Comparison of ENCODE assay signal across 8 mouse cellular contexts in genomic region chr5:134313451-134314067, GRCm38 (mm10). TPM values are rescaled to one million over a fixed set of nuclear protein-coding genes. Genes with fewer than 3 reads are reported as not detected.
A peak's percentile ranks its signal among the peaks of the same experiment; 100 is the strongest.
DNase-seq lines count a peak whose midpoint lies in the region; ATAC-seq and TF ChIP-seq lines count a peak whose summit lies in the region.

No protein-coding gene starts in this region.

- H3K9ac ChIP-seq in hindbrain, embryonic 15.5 days, result peak overlapping the region; percentile 95

- CTCF ChIA-PET in Patski (lab: Charles Lee), result interaction anchor here (1.3 to 1.8 kb wide), 2 partner anchors 36 to 139 kb away, joined by 4 to 5 read pairs; no protein-coding TSS in a partner anchor

- peaks cover 43% of the 10 kb centered on the region for H3K4me1 ChIP-seq in hindbrain, embryonic 15.5 days (replicated peaks)

- H3K27ac ChIP-seq in hindbrain, embryonic 15.5 days (replicated peaks), result peak overlapping the region; percentile 99

- POLR2A ChIA-PET in Patski (lab: Charles Lee), result interaction anchor here (0.6 to 1.2 kb wide), 6 partner anchors 9 to 1911 kb away, joined by 3 to 9 read pairs (median 3); partner anchors contain the start of gene Rcc1l

- H3K36me3 ChIP-seq in hindbrain, embryonic 15.5 days, result peaks cover 11% of the 10 kb centered on the region

- H3K27me3 ChIP-seq in Patski, result no peaks in the 10 kb centered on the region
- H3K27me3 ChIP-seq in hindbrain, embryonic 15.5 days, result no peaks in the 10 kb centered on the region

- in situ Hi-C loops in Patski (cut with MboI; ENCODE audit: low pct_unique_long_range_greater_than_20kb), result no loop called here

- H3K4me3 ChIP-seq in hindbrain, embryonic 15.5 days, result peak overlapping the region; percentile 95

- under 1% methylated on average over 68 of the region's 68 CpGs for WGBS in hindbrain, embryonic 15.5 days

- DNase-seq in Patski (ENCODE audit: low read depth, low spot score), result peak; percentile 88
- peak; percentile 98 for DNase-seq in cerebellum, postnatal 14 days
- peak; percentile 80 to 85 for DNase-seq in frontal cortex, postnatal 25 days (ENCODE audit: low spot score in 2 of 2)
- peak; percentile 88 for DNase-seq in left cerebral cortex, adult 11 months (ENCODE audit: low spot score)
- DNase-seq in lung, postnatal 4 days, result peak; percentile 96 to 99
- DNase-seq in retina, postnatal 7 days (ENCODE audit: low read depth, low spot score), result peak; percentile 93
- DNase-seq in urinary bladder, adult 2 months (ENCODE audit: low spot score), result peak; percentile 93

- H3K9me3 ChIP-seq in hindbrain, embryonic 15.5 days, result no peaks in the 10 kb centered on the region

- no peak for TF ChIP-seq CTCF in Patski (IDR thresholded peaks at IDR 0.05)

- ATAC-seq in Patski, result peak; percentile 86
- ATAC-seq in hindbrain, embryonic 15.5 days (ENCODE audit: low FRiP score, low read depth), result peak; percentile 88

- peak overlapping the region; percentile 85 for H3K4me2 ChIP-seq in hindbrain, embryonic 15.5 days

RNA-seq across cellular contexts. Expression of gene Gtf2i, which starts 1.0 kb away (rescaled TPM):
- polyA plus RNA-seq in Patski (2021), result 230 TPM
- polyA plus RNA-seq in hindbrain, embryonic 15.5 days (2015; fragmentation: Nextera tagmentation; extraction: Ambion mirVana), result 145 and 150 TPM in 2 replicates
- 152 and 161 TPM in 2 replicates for polyA plus RNA-seq in urinary bladder, adult 2 months (2012; rRNA removed)

Comparison
In these comparisons a context has a peak if more than half of its experiments do, and no peak if none do; other contexts are left out.
1. Peak in every context shown above with its lines: DNase-seq, ATAC-seq, H3K4me3 ChIP-seq and H3K27ac ChIP-seq.